Mouse (Mus musculus) intestine, postnatal 0 days (tissue): ENCODE results near the gene Cacng2. TPM values are rescaled to one million over a fixed set of nuclear protein-coding genes. Genes with fewer than 3 reads are reported as not detected.

ENCODE experiments used
- ATAC-seq: fragments of 200-750 bp; cut with Nextera tagmentation; 2 replicates; pipeline ENCODE4 v1.8.0; 2017; ENCODE audit warnings: mild to moderate bottlenecking, moderate TSS enrichment, moderate library complexity
- H3K27ac ChIP-seq: fragments of 300-500 bp; sonication (generic); 2 replicates; pipeline ENCODE4 v1.5.1; 2014; ENCODE audit warnings: mild to moderate bottlenecking, low read depth, low read length, moderate library complexity
- H3K27me3 ChIP-seq: fragments of 300-500 bp; sonication (generic); replicated peaks from 2 replicates; pipeline ENCODE4 v1.6.1; 2014; ENCODE audit warnings: low read length, mixed read lengths; ENCODE audit not compliant: control insufficient read depth, insufficient read depth
- H3K36me3 ChIP-seq: fragments of 300-500 bp; sonication (generic); 2 replicates; pipeline ENCODE4 v1.6.1; 2014; ENCODE audit warnings: mild to moderate bottlenecking, moderate library complexity; ENCODE audit not compliant: control insufficient read depth, insufficient read depth
- H3K4me1 ChIP-seq: fragments of 300-500 bp; sonication (generic); replicated peaks from 2 replicates; pipeline ENCODE4 v1.6.1; 2014; ENCODE audit warnings: antibody characterized with exemption, low read length, mixed read lengths; ENCODE audit not compliant: control insufficient read depth, insufficient read depth
- H3K4me2 ChIP-seq: fragments of 300-500 bp; sonication (generic); replicated peaks from 2 replicates; pipeline ENCODE4 v1.6.1; 2014; ENCODE audit warnings: low read depth, mild to moderate bottlenecking, moderate library complexity
- H3K4me3 ChIP-seq: fragments of 300-500 bp; sonication (generic); 2 replicates; pipeline ENCODE4 v1.5.1; 2014; ENCODE audit warnings: low read depth, low read length
- H3K9ac ChIP-seq: fragments of 300-500 bp; sonication (generic); 2 replicates; pipeline ENCODE4 v1.6.1; 2014; ENCODE audit warnings: mild to moderate bottlenecking, low read depth, low read length
- H3K9me3 ChIP-seq: fragments of 300-500 bp; sonication (generic); 2 replicates; pipeline ENCODE4 v1.6.1; 2016; ENCODE audit warnings: mixed run types; ENCODE audit not compliant: control insufficient read depth
- CTCF ChIP-seq: sonication (generic); IDR thresholded peaks from 2 replicates; pipeline ENCODE4 v1.5.1; 2016; ENCODE audit warnings: low read depth, mild to moderate bottlenecking, control low read depth, antibody characterized with exemption, moderate library complexity
- WGBS: fragments of 180-500 bp; shearing (Covaris S2); extraction: QIAGEN DNeasy Blood & Tissue Kit; methylation state at CpG from one replicate; pipeline ENCODE4 v1.1.7; 2014; 5-methylcytosine and 5-hydroxymethylcytosine counted together
- polyA plus RNA-seq: library from polyadenylated mRNA; unstranded; fragments of >200 nt; fragmentation: Nextera tagmentation; extraction: Ambion mirVana; gene quantifications from 2 replicates; pipeline ENCODE4 v1.2.1, GENCODE M21; 2015

Gene Cacng2
- polyA plus RNA-seq, 1 experiment from 2014 or later: 0.05 TPM

- no peak overlapping the region for H3K4me2 ChIP-seq
- no peak for ATAC-seq
- 96% methylated on average over 5 of the region's 5 CpGs for WGBS
- peaks cover 92% of the 10 kb centered on the region for H3K36me3 ChIP-seq
- H3K4me3 ChIP-seq: no peak overlapping the region
- H3K9ac ChIP-seq: no peak overlapping the region
- H3K4me1 ChIP-seq: no peaks in the 10 kb centered on the region
- no peaks in the 10 kb centered on the region for H3K27me3 ChIP-seq
- H3K9me3 ChIP-seq: no peaks in the 10 kb centered on the region
- no peak for TF ChIP-seq CTCF
- H3K27ac ChIP-seq: no peak overlapping the region
Observed at GRCm38 (mm10) chr15:77962447-77962846, 157.4 kb downstream of the Cacng2 start.

- peaks cover 6% of the 10 kb centered on the region; the same call in 1 of the 2 replicates for H3K4me1 ChIP-seq
- H3K36me3 ChIP-seq: peaks cover 75% of the 10 kb centered on the region
- ATAC-seq: no peak
Observed at GRCm38 (mm10) chr15:77960693-77961092, 159.1 kb downstream of the Cacng2 start.

GRCm38 (mm10) chr15:77958071-77958470, 161.8 kb downstream of the Cacng2 start:
- Histone ChIP-seq H3K27ac (no peak overlapping the region), H3K36me3 (peaks cover 50% of the 10 kb centered on the region), H3K9ac (no peak overlapping the region), H3K4me2 (no peak overlapping the region), H3K4me3 (no peak overlapping the region), H3K9me3 (no peaks in the 10 kb centered on the region), H3K4me1 (peaks cover 6% of the 10 kb centered on the region; the same call in 1 of the 2 replicates), H3K27me3 (peaks cover 21% of the 10 kb centered on the region)
- TF ChIP-seq CTCF: no peak
- 55% methylated on average over 3 of the region's 3 CpGs for WGBS
- ATAC-seq: no peak

More at GRCm38 (mm10) chr15:77960693-77961092, 159.1 kb downstream of the Cacng2 start:
- no peak for TF ChIP-seq CTCF
- Histone ChIP-seq H3K4me2 (no peak overlapping the region), H3K27ac (no peak overlapping the region), H3K27me3 (peaks cover 9% of the 10 kb centered on the region), H3K9me3 (no peaks in the 10 kb centered on the region), H3K9ac (no peak overlapping the region), H3K4me3 (no peak overlapping the region)
- 88% methylated on average over 6 of the region's 6 CpGs for WGBS

GRCm38 (mm10) chr15:77957625-77958024, 162.2 kb downstream of the Cacng2 start:
- Histone ChIP-seq H3K4me2 (no peak overlapping the region), H3K36me3 (peaks cover 45% of the 10 kb centered on the region)

GRCm38 (mm10) chr15:77956404-77956901, 163.4 kb downstream of the Cacng2 start, which contains the start of gene Foxred2:
Gene Foxred2, minus strand, starts transcription at chr15:77956722.
- under 1% methylated on average over 39 of the region's 39 CpGs for WGBS
- H3K36me3 ChIP-seq: peaks cover 33% of the 10 kb centered on the region
- H3K4me2 ChIP-seq: peak within 1 kb of the TSS; percentile 69
- H3K4me3 ChIP-seq: peak within 1 kb of the TSS; percentile 35
- H3K4me1 ChIP-seq: peaks cover 6% of the 10 kb centered on the region; the same call in 1 of the 2 replicates
- H3K27ac ChIP-seq: no peak within 1 kb of the TSS
- H3K27me3 ChIP-seq: peaks cover 21% of the 10 kb centered on the region
- peak; percentile 64 for TF ChIP-seq CTCF
- ATAC-seq: peak; percentile 85
- H3K9me3 ChIP-seq: no peaks in the 10 kb centered on the region
- no peak within 1 kb of the TSS for H3K9ac ChIP-seq

More at GRCm38 (mm10) chr15:77957625-77958024, 162.2 kb downstream of the Cacng2 start:
- no peak overlapping the region for H3K4me3 ChIP-seq
- H3K27me3 ChIP-seq: peaks cover 21% of the 10 kb centered on the region
- TF ChIP-seq CTCF: no peak
- no peak overlapping the region for H3K27ac ChIP-seq
- no peak overlapping the region for H3K9ac ChIP-seq
- H3K4me1 ChIP-seq: peaks cover 6% of the 10 kb centered on the region; the same call in 1 of the 2 replicates
- WGBS: 43% methylated on average over 5 of the region's 5 CpGs
- no peaks in the 10 kb centered on the region for H3K9me3 ChIP-seq
- ATAC-seq: no peak

- WGBS: 12% methylated on average over 52 of the region's 52 CpGs
- Histone ChIP-seq H3K4me2 (peak overlapping the region; percentile 69), H3K4me1 (peaks cover 6% of the 10 kb centered on the region; the same call in 1 of the 2 replicates), H3K9me3 (no peaks in the 10 kb centered on the region), H3K36me3 (peaks cover 26% of the 10 kb centered on the region), H3K4me3 (peak overlapping the region; percentile 35), H3K9ac (no peak overlapping the region), H3K27ac (no peak overlapping the region), H3K27me3 (peaks cover 21% of the 10 kb centered on the region)
- no peak for ATAC-seq
- TF ChIP-seq CTCF: no peak
Observed at GRCm38 (mm10) chr15:77955440-77956403, 164.1 kb downstream of the Cacng2 start.
